Mouse (Mus musculus) forebrain, embryonic 16.5 days (tissue): ENCODE results near the gene Cd300ld2. TPM values are rescaled to one million over a fixed set of nuclear protein-coding genes. Genes with fewer than 3 reads are reported as not detected.
"Not testable (repeated sequence)": the region's sequence is repeated elsewhere in the genome, so short reads cannot be mapped to it uniquely, and the experiment has no call there.

Experiments
- ATAC-seq: fragments of 200-750 bp; cut with Nextera tagmentation; 2 replicates; pipeline ENCODE4 v1.8.0; 2017; ENCODE audit warnings: mild to moderate bottlenecking, moderate library complexity
- H3K27ac ChIP-seq: fragments of 300-500 bp; sonication (generic); 2 replicates; pipeline ENCODE4 v1.5.1; 2014; ENCODE audit warnings: low read length, control low read depth
- H3K27me3 ChIP-seq: fragments of 300-500 bp; sonication (generic); replicated peaks from 2 replicates; pipeline ENCODE4 v1.6.1; 2014; ENCODE audit warnings: low read length; ENCODE audit not compliant: control insufficient read depth, insufficient read depth
- H3K36me3 ChIP-seq: fragments of 300-500 bp; sonication (generic); 2 replicates; pipeline ENCODE4 v1.6.1; 2014; ENCODE audit not compliant: control insufficient read depth, insufficient read depth
- H3K4me1 ChIP-seq: fragments of 300-500 bp; sonication (generic); replicated peaks from 2 replicates; pipeline ENCODE4 v1.6.1; 2014; ENCODE audit warnings: low read length; ENCODE audit not compliant: control insufficient read depth, insufficient read depth
- H3K4me2 ChIP-seq: fragments of 300-500 bp; sonication (generic); 2 replicates; pipeline ENCODE4 v1.6.1; 2014; ENCODE audit warnings: mild to moderate bottlenecking, low read length, control low read depth
- H3K4me3 ChIP-seq: fragments of 300-500 bp; sonication (generic); replicated peaks from 2 replicates; pipeline ENCODE4 v1.5.1; 2014; ENCODE audit warnings: mild to moderate bottlenecking, low read length, control low read depth
- H3K9ac ChIP-seq: fragments of 300-500 bp; sonication (generic); replicated peaks from 2 replicates; pipeline ENCODE4 v1.6.1; 2014; ENCODE audit warnings: low read depth, low read length, control low read depth
- H3K9me3 ChIP-seq: fragments of 300-500 bp; sonication (generic); 2 replicates; pipeline ENCODE4 v1.6.1; 2016; ENCODE audit warnings: low read length; ENCODE audit not compliant: control insufficient read depth
- WGBS: fragments of 180-500 bp; shearing (Covaris S2); extraction: QIAGEN DNeasy Blood & Tissue Kit; methylation state at CpG from one replicate; pipeline ENCODE4 v1.1.7; 2014; 5-methylcytosine and 5-hydroxymethylcytosine counted together
- polyA plus RNA-seq: library from polyadenylated mRNA; unstranded; fragments of >200 nt; fragmentation: Nextera tagmentation; extraction: Ambion mirVana; gene quantifications from 2 replicates; pipeline ENCODE4 v1.2.1, GENCODE M21; 2015

The Cd300ld2 gene
- polyA plus RNA-seq, 1 experiment from 2014 or later: not detected

DNA sequence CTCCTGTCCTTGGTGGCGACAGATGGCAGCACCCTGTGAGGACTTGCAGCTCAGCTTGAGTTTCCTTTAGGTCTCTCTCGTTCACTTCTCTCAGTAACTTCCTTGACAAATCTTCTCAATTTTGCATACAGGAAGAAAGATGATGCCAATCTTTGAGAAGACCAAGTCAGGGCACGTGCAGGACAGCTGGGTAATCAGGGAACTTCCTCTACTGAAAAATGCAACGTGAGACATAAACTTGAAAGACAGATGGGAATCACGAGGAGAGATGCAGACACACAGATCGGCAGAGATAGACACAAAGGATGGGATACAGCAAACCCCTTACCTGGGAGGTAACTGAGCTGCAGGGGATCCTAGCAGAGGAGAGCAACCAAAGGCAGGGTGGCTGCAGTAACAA lies 10.9 kb upstream of the Cd300ld2 start, which contains the start of gene Cd300ld4:
Gene Cd300ld4, minus strand, starts transcription at position 101 of the 400 bp plus-strand sequence.
- not testable (repeated sequence) for H3K4me1 ChIP-seq, H3K4me3 ChIP-seq, ATAC-seq, H3K9me3 ChIP-seq, H3K4me2 ChIP-seq, H3K27ac ChIP-seq, H3K9ac ChIP-seq, H3K27me3 ChIP-seq, H3K36me3 ChIP-seq
- WGBS: no CpG with 5 or more reads among the region's 6 CpGs

DNA sequence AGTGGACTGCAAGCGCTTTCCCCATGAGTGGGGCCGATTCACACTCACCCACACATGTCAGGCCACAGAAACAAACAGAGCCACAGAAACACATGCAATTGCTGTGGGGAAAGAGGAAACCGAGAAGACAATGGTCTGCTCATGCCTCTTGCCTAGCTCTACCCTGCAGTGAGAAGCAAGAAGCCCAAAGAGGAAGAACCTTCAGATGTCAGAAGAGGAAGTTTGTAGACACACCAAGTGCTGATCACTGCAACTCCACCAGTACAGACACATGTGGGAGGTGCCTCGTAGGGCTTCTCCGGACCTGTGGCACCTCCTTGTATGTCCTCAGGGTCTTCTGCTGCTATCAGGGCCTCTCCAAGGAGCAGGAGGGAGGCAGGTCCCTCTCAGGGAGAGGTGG lies 11.9 kb downstream of the Cd300ld2 start:
- Histone ChIP-seq H3K9me3 (no peaks in the 10 kb centered on the region), H3K4me1 (no peaks in the 10 kb centered on the region), H3K27ac (no peak overlapping the region), H3K36me3 (no peaks in the 10 kb centered on the region), H3K4me3 (no peak overlapping the region), H3K4me2 (no peak overlapping the region), H3K27me3 (no peaks in the 10 kb centered on the region), H3K9ac (no peak overlapping the region)
- 87% methylated on average over 5 of the region's 5 CpGs for WGBS
- ATAC-seq: no peak

DNA sequence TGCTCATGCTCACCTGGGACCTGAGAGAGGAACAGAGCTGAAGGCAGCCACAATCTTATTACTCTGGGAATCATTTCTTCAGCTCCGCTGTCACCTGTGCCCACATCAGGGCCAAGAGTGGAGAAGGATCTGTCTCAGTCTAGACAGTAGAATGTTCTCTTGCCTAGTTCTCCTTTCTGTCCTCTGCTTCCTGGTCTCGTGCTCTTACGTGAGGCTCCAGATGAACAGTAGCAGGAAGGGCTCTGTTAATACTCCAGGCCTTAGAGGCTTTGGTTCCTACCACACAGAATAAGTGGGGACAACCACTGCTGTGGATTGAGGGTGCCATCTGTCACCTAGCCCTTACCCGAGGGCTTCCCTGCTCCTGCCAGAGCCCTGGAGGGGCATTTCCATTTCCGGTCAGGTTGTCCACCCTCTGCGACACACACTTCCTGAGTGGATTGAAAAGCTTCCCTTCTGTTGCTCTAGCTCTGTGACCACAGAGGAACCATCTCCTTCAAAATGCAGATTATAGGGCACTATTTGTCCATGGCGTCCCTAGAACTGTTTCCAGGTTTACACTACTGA lies 14.4 kb downstream of the Cd300ld2 start, which contains the start of gene Cd300c2:
Gene Cd300c2, minus strand, starts transcription at position 407 of the 567 bp plus-strand sequence.
- Histone ChIP-seq H3K4me1 (no peaks in the 10 kb centered on the region), H3K9me3 (no peaks in the 10 kb centered on the region), H3K27me3 (no peaks in the 10 kb centered on the region), H3K4me3 (no peak within 1 kb of the TSS), H3K36me3 (no peaks in the 10 kb centered on the region), H3K27ac (no peak within 1 kb of the TSS), H3K4me2 (no peak within 1 kb of the TSS), H3K9ac (no peak within 1 kb of the TSS)
- no peak for ATAC-seq
- WGBS: 80% methylated on average over 7 of the region's 7 CpGs

DNA sequence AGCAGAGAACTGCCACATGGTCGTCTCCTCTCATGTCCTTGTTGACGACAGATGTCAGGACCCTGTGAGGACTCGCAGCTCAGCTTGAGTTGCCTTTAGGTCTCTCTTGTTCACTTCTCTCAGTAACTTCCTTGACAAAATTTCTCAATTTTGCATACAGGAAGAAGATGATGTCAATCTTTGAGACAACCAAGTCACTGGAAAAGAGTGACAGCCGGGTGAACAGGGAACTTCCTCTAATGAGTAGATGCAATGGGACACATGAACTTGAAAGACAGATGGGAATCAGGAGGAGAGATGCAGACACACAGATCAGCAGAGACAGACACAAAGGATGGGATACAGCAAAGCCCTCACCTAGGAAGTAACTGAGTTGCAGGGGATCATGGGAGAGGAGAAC lies 26.2 kb downstream of the Cd300ld2 start, which contains the start of gene Cd300ld:
Gene Cd300ld, minus strand, starts transcription at position 130 of the 400 bp plus-strand sequence.
- WGBS: 89% methylated on average over 4 of the region's 4 CpGs
- H3K9me3 ChIP-seq: no peaks in the 10 kb centered on the region
- no peak for ATAC-seq
- no peaks in the 10 kb centered on the region for H3K27me3 ChIP-seq
- H3K4me2 ChIP-seq: no peak within 1 kb of the TSS
- no peaks in the 10 kb centered on the region for H3K4me1 ChIP-seq
- no peak within 1 kb of the TSS for H3K27ac ChIP-seq
- H3K36me3 ChIP-seq: no peaks in the 10 kb centered on the region
- H3K4me3 ChIP-seq: no peak within 1 kb of the TSS
- H3K9ac ChIP-seq: no peak within 1 kb of the TSS

DNA sequence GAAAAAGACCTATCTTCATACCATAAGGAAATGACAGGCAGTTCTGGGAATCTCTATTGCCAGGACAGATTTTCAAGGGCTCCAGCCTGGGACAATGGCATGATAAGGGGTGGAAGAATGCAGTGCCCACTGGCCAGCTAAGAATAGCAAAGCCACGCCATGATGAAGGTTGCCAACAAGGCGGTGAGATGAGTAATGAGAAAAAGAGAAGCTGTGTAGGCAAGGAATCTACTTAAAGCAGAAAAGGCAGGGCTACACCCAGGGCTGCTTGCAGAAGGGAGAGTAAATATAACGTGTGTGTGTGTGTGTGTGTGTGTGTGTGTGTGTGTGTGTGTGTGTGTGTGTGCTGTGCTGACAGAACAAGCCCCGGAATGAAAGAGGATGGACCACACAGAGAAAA lies 34.1 kb downstream of the Cd300ld2 start:
- no peak for ATAC-seq
- 77% methylated on average over 4 of the region's 4 CpGs for WGBS
- no peak overlapping the region for H3K27ac ChIP-seq

DNA sequence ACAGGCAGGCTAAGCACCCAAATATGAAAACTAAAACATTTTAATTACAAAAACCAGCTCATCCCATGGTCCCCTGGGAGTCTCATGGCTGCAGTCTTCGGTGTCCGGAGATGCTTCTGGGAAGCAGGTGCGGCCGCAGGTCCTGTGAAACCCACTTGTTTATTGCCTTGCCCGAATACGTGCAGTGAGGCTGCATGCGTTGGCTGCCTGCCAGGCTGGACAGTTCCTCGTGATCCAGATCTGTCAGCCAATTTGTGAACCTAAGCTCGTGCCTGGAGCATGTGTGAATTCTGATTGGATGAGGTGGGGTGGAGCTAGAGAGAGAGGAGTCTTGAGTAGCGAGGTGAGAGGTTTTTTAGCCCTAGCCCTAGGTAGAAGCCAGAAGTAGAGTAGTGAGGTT lies 43.3 kb downstream of the Cd300ld2 start:
- H3K4me2 ChIP-seq: no peak overlapping the region
- H3K27me3 ChIP-seq: no peaks in the 10 kb centered on the region
- H3K9me3 ChIP-seq: peaks cover 3% of the 10 kb centered on the region; the same call in 1 of the 2 replicates
- ATAC-seq: no peak
- H3K36me3 ChIP-seq: no peaks in the 10 kb centered on the region
- no peaks in the 10 kb centered on the region for H3K4me1 ChIP-seq
- no peak overlapping the region for H3K9ac ChIP-seq
- H3K27ac ChIP-seq: no peak overlapping the region
- H3K4me3 ChIP-seq: no peak overlapping the region
- WGBS: 79% methylated on average over 10 of the region's 10 CpGs

More for the DNA sequence above, 34.1 kb downstream of the Cd300ld2 start:
- Histone ChIP-seq H3K36me3 (no peaks in the 10 kb centered on the region), H3K4me2 (no peak overlapping the region), H3K9me3 (peaks cover 13% of the 10 kb centered on the region), H3K4me3 (no peak overlapping the region), H3K27me3 (no peaks in the 10 kb centered on the region), H3K4me1 (no peaks in the 10 kb centered on the region), H3K9ac (no peak overlapping the region)

DNA sequence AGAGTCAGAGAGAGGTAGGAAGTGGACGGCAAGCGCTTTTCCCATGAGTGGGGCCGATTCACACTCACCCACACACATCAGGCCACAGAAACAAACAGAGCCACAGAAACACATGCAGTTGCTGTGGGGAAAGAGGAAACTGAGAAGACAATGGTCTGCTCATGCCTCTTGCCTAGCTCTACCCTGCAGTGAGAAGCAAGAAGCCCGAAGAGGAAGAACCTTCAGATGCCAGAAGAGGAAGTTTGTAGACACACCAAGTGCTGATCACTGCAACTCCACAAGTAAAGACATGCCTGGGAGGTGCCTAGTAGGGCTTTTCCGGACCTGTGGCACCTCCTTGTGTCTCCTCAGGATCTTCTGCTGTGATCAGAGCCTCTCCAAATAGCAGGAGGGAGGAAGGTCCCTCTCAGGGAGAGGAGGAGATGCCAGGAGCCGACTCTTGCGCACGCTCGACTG lies 47.2 kb downstream of the Cd300ld2 start, which contains the start of gene Cd300c:
Gene Cd300c, minus strand, starts transcription at position 406 of the 456 bp plus-strand sequence.
- Histone ChIP-seq H3K27me3 (no peaks in the 10 kb centered on the region), H3K9me3 (no peaks in the 10 kb centered on the region; the same call in 1 of the 2 replicates), H3K4me3 (no peak within 1 kb of the TSS), H3K9ac (no peak within 1 kb of the TSS), H3K4me1 (no peaks in the 10 kb centered on the region), H3K27ac (no peak within 1 kb of the TSS), H3K36me3 (no peaks in the 10 kb centered on the region), H3K4me2 (no peak within 1 kb of the TSS)
- ATAC-seq: no peak
- 84% methylated on average over 9 of the region's 9 CpGs for WGBS

DNA sequence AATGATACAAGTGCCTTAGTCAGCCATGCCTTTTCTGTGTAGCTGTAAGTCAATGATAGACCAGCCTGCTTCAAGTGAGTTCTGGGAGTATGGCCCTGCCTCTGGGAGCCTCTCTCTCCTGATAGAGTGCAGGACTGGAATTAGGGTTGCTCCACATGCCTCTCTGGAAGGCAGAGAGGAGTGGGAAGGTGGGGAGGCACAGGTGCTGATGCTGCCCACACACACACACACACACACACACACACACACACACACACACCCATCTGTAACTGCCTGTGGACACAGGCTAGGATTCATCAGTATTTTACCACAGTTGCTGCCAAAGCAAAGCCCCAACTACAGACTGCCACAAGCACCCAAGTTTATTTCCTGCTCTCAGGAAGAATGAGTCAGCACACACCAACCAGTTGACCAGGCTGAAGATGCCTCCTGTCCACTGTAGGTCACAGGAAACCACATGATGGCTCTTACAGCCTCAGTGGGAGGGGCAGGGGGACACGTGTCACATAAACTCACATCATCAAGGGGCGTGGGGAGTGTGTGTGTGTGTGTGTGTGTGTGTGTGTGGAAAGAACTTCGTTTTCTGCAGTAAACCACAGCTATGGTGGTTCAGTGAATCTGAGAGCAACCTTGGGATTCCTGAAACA lies 50.7 kb downstream of the Cd300ld2 start:
- Histone ChIP-seq H3K4me1 (no peaks in the 10 kb centered on the region), H3K9me3 (no peaks in the 10 kb centered on the region), H3K4me3 (no peak overlapping the region), H3K9ac (no peak overlapping the region), H3K27me3 (no peaks in the 10 kb centered on the region), H3K4me2 (no peak overlapping the region), H3K27ac (no peak overlapping the region), H3K36me3 (no peaks in the 10 kb centered on the region)
- no peak for ATAC-seq
- 59% methylated on average over 3 of the region's 3 CpGs for WGBS

DNA sequence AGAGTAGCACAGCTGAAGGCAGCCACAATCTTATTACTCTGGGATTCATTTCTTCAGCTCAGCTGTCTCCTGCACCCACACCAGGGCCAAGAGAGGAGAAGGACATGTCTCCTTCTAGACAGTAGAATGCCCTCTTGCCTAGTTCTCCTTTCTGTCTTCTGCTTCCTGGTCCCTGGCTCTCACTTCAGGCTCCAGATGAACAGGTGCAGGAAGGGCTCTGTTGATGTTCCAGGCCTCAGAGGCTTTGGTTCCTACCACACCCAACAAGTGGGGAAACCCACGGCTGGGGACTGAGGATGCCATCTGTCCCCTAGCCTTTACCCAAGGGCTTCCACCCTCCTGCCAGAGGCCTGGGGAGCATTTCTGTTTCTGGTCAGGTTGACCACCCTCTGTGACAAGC lies 55.6 kb downstream of the Cd300ld2 start:
- no peaks in the 10 kb centered on the region for H3K4me1 ChIP-seq
- no peak overlapping the region for H3K27ac ChIP-seq
- no peaks in the 10 kb centered on the region for H3K36me3 ChIP-seq
- WGBS: 90% methylated on average over 1 of the region's 1 CpGs
- no peak overlapping the region for H3K9ac ChIP-seq
- H3K27me3 ChIP-seq: no peaks in the 10 kb centered on the region
- no peaks in the 10 kb centered on the region for H3K9me3 ChIP-seq
- no peak overlapping the region for H3K4me2 ChIP-seq
- ATAC-seq: no peak
- no peak overlapping the region for H3K4me3 ChIP-seq
